Mouse (Mus musculus) heart, postnatal 36 days (tissue): ENCODE results near the gene Thumpd3. TPM values are rescaled to one million over a fixed set of nuclear protein-coding genes. Genes with fewer than 3 reads are reported as not detected.

Source experiments
- DNase-seq, 2 experiments: peaks; one replicate each; pipeline ENCODE4 v3.0.0; 2021 to 2022
- intact Hi-C: fragments of 180-260 bp; cut with DNase I; formaldehyde crosslinking; loops from one replicate; pipeline ENCODE4 v1.15.1; 2025
- total RNA-seq, 2 experiments: library from RNA; stranded (reverse); gene quantifications; 2 replicates each; pipeline ENCODE4 v1.2.3; 2021

The Thumpd3 gene
- total RNA-seq, 2 experiments from 2014 or later = 17.1 to 18.8 TPM

DNA sequence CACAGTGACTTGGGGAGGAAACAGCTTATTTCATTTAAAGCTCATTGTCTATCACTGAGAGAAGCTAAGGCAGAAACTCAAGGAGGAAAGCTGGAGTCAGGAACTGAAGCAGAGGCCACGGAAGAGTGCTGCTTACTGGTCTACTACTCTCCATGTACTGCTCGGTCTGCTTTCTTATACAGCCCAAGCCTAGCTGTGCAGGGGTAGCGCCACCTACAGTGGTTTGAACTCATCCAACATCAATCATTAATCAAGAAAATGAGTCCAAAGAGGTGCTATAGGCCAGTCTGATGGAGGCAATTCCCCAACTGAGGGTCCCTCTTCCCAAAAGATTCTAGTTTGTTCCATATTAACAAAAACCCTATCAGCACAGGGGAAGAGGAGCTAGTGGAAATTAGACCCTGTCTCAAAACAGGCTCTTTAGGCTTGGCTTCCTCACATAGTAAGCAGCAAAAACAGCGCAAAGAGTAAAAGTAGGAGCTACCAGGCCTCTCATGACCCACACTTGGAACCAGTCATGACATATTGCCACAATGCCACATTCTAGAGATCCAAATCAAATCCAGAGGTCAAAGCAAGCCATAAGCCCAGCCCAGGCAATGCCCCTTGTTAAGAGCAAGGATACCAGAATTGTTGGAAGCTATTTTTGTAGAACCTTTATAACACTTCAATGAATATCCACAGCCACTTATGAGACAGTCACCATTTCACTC, 9.4 kb upstream of the Thumpd3 start:
- no peak for DNase-seq
- intact Hi-C loops = loop anchor here (5.0 kb wide), 2 partner anchors 106 to 266 kb away; no protein-coding TSS in a partner anchor

DNA sequence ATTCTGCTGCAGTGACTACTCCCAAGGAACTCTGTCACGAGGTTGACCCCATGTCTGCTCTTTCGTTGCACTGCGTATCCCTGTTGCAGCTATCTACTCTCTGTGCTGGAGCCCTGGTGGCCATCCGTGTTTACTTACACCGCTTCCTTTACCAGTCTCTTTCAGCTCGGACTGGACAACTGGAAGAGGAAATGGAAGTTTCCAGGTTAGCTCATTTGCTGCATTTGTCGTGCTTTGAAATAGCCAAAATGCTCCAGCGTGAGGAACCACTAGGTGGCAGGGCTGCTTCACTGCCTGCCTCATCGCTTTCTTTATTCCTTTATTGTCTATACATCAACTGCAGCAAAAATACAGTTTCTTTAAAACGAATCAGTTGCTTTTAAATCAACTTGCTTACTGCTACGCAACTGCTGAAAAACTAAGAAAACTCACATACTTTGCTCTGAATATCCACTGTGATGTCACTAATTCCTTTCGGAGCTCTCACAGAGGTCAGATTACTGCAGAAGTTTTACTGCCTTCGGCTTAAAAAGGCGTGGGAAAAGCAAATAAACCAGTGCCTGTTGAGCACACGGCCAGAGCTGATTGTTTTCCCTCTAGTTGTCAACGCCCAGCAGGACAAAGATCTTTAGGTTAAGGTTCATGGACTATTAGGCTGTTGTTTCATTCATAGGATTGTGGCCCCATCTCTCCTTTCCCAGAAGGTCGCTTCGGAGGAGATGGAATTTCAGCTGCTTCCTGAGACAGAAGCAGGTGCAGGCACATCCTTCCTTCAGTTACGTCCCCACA, 7.9 kb upstream of the Thumpd3 start:
- intact Hi-C loops = loop anchor here (5.0 kb wide), 2 partner anchors 104 to 264 kb away; no protein-coding TSS in a partner anchor
- DNase-seq = peak; percentile 71 to 76

GRCm38 (mm10) chr6:113038735-113039058, 7.3 kb upstream of the Thumpd3 start:
- DNase-seq = no peak
- intact Hi-C loops = loop anchor here (5.0 kb wide), 2 partner anchors 104 to 264 kb away; no protein-coding TSS in a partner anchor

- intact Hi-C loops = no loop called here
- DNase-seq = no peak
Measured at GRCm38 (mm10) chr6:113040319-113040718, 5.7 kb upstream of the Thumpd3 start.

DNA sequence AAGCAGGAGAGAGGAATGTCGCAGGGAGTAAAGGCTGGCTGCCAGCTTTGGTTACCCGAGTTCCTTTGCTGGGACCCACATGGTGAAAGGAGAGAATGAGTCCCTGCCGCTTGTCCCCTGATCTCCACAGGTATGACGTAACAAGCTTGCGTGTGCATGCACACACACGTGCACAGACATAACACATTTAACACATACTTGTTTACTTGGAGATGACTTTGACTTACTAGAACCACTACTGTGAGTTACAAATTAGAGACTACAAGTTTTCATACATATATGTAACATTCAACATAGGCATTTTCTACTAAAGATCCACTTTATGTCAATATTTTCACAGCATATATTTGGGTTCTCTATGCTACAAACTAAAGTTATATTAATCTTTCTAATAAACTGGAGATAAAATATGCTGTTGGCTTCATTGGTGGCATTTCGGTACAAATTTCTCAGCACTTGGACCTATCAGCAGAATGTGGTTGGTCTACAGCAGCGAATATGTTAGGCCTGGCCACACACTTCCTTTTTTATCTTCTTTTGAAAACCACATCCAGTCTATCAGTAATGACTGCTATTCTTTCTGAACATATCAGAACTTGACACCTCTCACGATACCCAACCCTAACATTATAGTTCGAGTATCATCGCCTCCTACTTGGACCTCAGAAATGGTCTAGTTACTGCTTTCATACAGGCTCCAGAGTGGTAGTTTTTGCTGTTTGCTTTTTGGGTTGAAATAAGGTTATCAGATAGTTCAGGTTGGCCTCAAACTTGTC, 4.6 kb upstream of the Thumpd3 start:
- DNase-seq = no peak
- intact Hi-C loops = no loop called here

DNA sequence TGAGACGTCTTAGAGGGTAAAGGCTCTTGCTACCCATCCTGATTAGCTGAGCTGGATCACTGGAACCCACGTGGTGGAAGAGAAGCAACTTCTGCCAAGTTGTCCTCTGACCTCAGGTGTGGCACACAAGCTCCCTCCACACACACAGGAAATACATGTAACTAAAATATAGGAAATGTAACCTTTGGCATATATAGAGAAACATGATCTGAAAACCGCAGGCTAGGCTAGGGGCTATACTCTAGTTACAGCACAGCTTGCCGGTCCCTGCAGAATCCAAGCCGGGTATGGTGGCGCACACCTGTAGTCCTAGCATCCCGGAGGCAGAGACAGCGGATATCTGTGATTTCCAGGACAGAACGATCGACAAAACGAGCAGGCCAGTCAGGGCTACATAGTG, 450 bp upstream of the Thumpd3 start:
- DNase-seq = no peak
- intact Hi-C loops = loop anchor here (2.0 to 5.0 kb wide), 3 partner anchors 57 to 332 kb away; partner anchors contain the start of genes Arpc4, Mtmr14 and Tada3

GRCm38 (mm10) chr6:113047016-113047746, 1.2 kb downstream of the Thumpd3 start:
- no peak for DNase-seq
- intact Hi-C loops = loop anchor here (5.0 kb wide), 2 partner anchors 190 to 330 kb away; partner anchors contain the start of genes Arpc4, Mtmr14 and Tada3

DNA sequence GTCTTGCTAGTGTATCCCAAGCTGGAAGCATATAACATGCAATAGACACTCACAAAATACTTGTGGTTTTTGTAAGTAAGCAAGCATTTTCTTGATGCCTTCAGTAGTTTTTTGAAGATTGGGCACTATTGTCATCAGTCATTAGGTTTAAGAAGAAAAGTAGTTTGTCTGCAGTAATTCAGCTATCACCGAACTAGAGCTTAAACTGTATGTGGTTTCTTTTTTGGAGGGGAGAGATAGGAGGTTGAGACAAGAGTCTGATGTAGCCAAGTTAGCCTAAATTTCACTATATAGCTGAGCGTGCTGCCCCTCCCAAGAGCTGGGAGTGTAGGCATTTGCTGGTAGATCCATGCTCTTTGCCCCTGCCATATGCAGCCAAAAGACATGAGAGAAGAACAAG, 2.3 kb downstream of the Thumpd3 start:
- intact Hi-C loops = loop anchor here (5.0 kb wide), 2 partner anchors 189 to 329 kb away; partner anchors contain the start of genes Arpc4, Mtmr14 and Tada3
- no peak for DNase-seq

- DNase-seq = no peak
- intact Hi-C loops = loop anchor here (5.0 kb wide), 2 partner anchors 188 to 328 kb away; partner anchors contain the start of genes Arpc4, Mtmr14 and Tada3
Measured at GRCm38 (mm10) chr6:113049159-113049558, 3.1 kb downstream of the Thumpd3 start.

DNA sequence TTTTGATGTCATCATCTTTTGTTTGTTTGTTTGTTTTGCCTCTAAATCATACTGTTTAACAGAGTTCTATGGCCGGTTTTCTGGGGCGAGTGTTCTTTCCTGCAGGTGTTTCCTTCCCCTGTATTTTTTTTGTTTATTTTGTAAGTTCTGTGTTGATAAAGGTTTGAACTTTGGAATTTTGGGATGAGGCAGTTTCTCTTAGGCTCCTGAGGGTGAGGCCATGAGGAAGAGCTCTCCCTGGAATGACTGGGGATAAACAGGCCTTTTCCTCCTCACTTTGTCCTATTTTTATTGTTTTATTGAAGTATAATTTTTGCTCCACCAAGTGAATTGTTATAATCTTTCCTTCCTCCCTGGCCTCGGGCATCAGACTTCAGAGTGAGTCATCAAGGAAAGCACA, 6.9 kb downstream of the Thumpd3 start:
- intact Hi-C loops = no loop called here
- DNase-seq = no peak

DNA sequence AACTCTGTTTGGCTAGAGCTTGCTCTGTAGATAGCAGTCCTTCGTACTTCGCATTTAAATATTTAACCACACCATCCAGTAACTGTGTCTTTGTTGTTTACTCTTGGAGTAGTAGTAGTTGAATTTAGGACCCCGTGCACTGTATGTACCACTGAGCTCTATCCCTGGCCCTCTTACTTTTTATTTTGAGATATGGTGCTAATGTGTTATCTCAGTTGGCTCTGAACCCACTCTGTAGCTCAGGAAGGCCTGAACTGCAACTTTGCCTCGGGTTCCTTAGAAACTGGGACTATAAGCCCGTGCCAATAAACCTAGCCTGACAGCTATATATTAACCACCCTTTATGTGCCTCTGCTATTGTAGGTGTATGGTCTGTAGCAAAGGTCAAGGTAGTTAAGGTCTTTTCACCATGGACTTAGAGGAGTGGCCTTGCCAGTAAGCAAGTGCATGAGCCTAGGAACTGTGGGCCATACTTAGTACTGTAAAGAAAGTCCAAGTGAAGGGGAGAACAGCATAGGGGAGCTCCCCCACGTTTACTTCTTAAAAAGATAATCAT, 8.6 kb downstream of the Thumpd3 start:
- intact Hi-C loops = no loop called here

DNA sequence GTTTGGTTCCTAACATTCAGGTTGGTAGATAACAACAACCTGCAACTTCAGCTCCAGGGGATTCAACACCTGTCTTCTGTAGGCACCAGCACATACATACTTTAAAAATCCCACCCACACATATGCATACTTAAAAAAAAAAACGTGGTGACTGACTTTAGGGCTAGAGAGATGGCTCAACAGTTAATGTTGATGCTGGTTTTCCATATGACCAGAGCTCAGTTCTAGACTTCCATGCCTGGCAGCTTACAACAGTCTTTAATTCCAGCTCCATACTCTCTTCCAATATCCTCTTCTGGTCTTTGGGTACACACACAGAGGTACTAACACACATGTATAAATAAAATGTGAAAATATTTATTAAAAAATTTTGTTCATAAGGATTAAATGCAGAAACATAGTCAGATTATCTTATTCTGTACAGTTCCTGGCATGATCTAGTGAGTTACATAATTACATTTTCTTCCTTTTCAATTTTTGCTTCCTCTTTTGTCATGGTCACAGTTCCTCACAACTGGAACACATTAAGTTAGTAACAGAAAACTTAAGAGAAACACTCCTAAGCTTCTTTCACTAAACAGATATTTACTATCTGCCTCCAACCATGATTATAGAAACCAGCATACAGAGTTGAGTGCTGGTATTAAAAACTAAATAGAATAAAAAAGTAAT, 15.0 kb downstream of the Thumpd3 start:
- intact Hi-C loops = no loop called here
- DNase-seq = no peak

More for the DNA sequence above, 8.6 kb downstream of the Thumpd3 start:
- no peak for DNase-seq

GRCm38 (mm10) chr6:113062253-113062652, 16.2 kb downstream of the Thumpd3 start:
- no peak for DNase-seq
- intact Hi-C loops = no loop called here

DNA sequence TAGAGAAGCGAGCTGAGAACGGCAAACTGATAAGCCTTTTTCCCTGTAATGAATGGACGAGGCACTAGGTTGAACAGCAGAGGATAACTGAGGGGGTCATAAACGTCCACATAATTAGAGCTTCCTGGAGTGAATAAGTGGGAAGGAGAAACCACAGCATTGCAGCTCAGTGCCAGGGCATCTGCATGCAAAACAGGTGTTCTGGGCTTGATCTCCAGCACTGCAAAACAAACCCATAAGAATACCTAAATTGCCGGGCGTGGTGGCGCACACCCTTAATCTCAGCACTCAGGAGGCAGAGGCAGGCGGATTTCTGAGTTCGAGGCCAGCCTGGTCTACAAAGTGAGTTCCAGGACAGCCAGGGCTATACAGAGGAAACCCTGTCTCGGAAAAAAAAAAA, 17.3 kb downstream of the Thumpd3 start:
- intact Hi-C loops = no loop called here
- no peak for DNase-seq

- no peak for DNase-seq
- intact Hi-C loops = loop anchor here (5.0 kb wide), 1 partner anchor 37 kb away; no protein-coding TSS in a partner anchor
Measured at GRCm38 (mm10) chr6:113065186-113065585, 19.2 kb downstream of the Thumpd3 start.

- no peak for DNase-seq
- intact Hi-C loops = loop anchor here (5.0 kb wide), 1 partner anchor 33 kb away; no protein-coding TSS in a partner anchor
Measured at GRCm38 (mm10) chr6:113069154-113069553, 23.1 kb downstream of the Thumpd3 start.

DNA sequence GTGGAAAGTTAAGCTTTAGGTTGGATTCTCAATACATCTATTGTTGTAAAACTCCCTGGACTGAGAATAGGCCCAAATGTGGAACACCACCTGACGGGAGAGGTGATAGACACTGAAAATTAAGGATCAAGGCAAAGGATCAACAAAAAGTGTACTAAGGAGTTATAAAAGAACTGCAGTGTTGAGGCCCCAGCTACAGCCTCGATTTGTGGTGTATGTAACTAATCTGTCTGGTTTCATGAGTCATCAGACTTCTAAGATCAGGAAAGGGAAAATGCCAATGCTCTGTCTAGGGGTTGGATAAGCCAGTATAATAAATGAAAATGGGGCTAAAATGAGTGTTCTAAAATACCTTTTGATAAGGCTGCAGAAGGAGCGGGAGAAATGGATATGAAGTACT, 29.2 kb downstream of the Thumpd3 start:
- DNase-seq = no peak
- intact Hi-C loops = loop anchor here (5.0 kb wide), 1 partner anchor 232 kb away; the partner anchor contains the start of gene Brpf1

DNA sequence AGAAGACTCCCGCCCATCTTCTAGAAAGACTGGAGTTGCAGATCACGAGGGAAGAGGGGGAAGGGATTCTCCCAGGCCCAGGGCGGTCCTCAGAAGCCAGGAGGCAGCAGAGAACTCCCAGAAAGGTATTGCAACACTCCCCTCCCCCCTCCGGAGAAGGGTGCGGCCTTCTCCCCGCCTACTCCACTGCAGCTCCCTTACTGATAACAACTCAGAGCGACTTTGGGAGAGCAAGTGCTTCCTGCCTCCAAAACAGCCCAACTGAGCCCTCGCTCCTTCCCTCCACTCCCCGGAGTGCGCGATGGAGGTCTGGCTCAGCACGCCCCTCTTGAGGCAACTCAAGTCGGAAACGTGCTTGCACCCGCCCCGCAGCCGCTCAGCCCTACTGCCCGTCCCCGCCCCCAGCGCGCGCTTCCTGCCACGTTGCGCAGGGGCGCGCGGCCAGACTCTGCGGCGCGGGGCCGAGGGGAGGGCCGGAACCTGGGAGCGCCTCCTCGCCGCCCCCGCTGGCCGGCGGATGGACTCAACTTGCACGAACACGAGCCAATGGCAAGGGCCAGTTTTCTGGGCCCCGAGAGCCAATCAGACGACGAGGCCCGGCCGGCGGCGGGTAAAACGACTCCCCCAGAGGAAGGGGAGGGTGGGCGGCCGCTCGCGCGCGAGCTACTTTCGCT, 30.1 kb downstream of the Thumpd3 start:
- intact Hi-C loops = loop anchor here (1.0 to 5.0 kb wide), 2 partner anchors 30 to 231 kb away; partner anchors contain the start of genes Brpf1 and Thumpd3

More for the DNA sequence above, 30.1 kb downstream of the Thumpd3 start:
- DNase-seq = peak; percentile 94 to 98
